Mouse (Mus musculus): ENCODE measurements around the gene Sh3gl3. TPM values are rescaled to one million over a fixed set of nuclear protein-coding genes. Genes with fewer than 3 reads are reported as not detected.

The Sh3gl3 gene
- total RNA-seq, 2 experiments from 2014 or later = not detected

- ATAC-seq (replicated peaks; ENCODE audit: poor library complexity, severe bottlenecking) = no peak
These were observed 173.1 kb downstream of the Sh3gl3 start for GRCm38 (mm10) chr7:82346706-82347105.

- no peak for ATAC-seq (replicated peaks; ENCODE audit: poor library complexity, severe bottlenecking)
These were observed 176.2 kb downstream of the Sh3gl3 start for GRCm38 (mm10) chr7:82349796-82350195.

- no peak for ATAC-seq (replicated peaks; ENCODE audit: poor library complexity, severe bottlenecking)
These were observed 176.8 kb downstream of the Sh3gl3 start for GRCm38 (mm10) chr7:82350421-82350820.

Other genes with a start within 250 kb of the Sh3gl3 start
- gene Hdgfl3, start 239.4 kb upstream of the Sh3gl3 start, total RNA-seq (2014; fragmentation: Nextera tagmentation) = not detected in 2 replicates
- gene Hdgfl3, start 239.4 kb upstream of the Sh3gl3 start, total RNA-seq (2017) = 0.67 and 0.99 TPM in 2 replicates
- not detected in 2 replicates for gene Bnc1, start 181.5 kb upstream of the Sh3gl3 start, total RNA-seq (2014; fragmentation: Nextera tagmentation)
- gene Bnc1, start 181.5 kb upstream of the Sh3gl3 start, total RNA-seq (2017) = not detected in 2 replicates
- 0.21 TPM in 1 of 2 replicates, not detected in the other for gene Adamtsl3, start 161.9 kb downstream of the Sh3gl3 start, total RNA-seq (2014; fragmentation: Nextera tagmentation)
- not detected in 2 replicates for gene Adamtsl3, start 161.9 kb downstream of the Sh3gl3 start, total RNA-seq (2017)